21 mouse cellular contexts compared by ENCODE assay signal in genomic region chr6:136407608-136408192, GRCm38 (mm10). TPM values are rescaled to one million over a fixed set of nuclear protein-coding genes. Genes with fewer than 3 reads are reported as not detected.
A peak's percentile ranks its signal among the peaks of the same experiment; 100 is the strongest.
DNase-seq lines count a peak whose midpoint lies in the region; ATAC-seq and TF ChIP-seq lines count a peak whose summit lies in the region.
"Had no signal": no experiment of that assay in that cellular context is flagged by ENCODE, and none has a peak within 500 bp of the region (broad histone marks: within the 10 kb centered on the region; RNA-seq: fewer than 3 reads in every experiment).

No protein-coding gene starts in this region.

- 0 out of 2 replicates have a peak overlapping the region, but pooled peaks have one; percentile 33 for H3K27ac ChIP-seq in stomach, embryonic 14.5 days (ENCODE audit: low read length)
- H3K27ac ChIP-seq in forebrain, embryonic 16.5 days (ENCODE audit: low read length): no peak overlapping the region
- H3K27ac ChIP-seq: embryonic facial prominence, embryonic 12.5 days; forebrain, embryonic 10.5 days; hindbrain, embryonic 15.5 days; limb, embryonic 15.5 days; macrophage; midbrain, embryonic 13.5 days had no signal

- WGBS in lung, adult 2 months: 48% methylated on average over 2 of the region's 2 CpGs
- WGBS in stomach, embryonic 14.5 days: 72% methylated on average over 2 of the region's 2 CpGs
- WGBS in forebrain, embryonic 16.5 days: 91% methylated on average over 2 of the region's 2 CpGs

- H3K9ac ChIP-seq in stomach, embryonic 14.5 days (replicated peaks; ENCODE audit: low read depth, low read length): no peak overlapping the region
- H3K9ac ChIP-seq in forebrain, embryonic 16.5 days (replicated peaks; ENCODE audit: low read depth, low read length): no peak overlapping the region
- H3K9ac ChIP-seq: embryonic facial prominence, embryonic 12.5 days; hindbrain, embryonic 15.5 days; limb, embryonic 15.5 days; midbrain, embryonic 13.5 days had no signal

- intact Hi-C loops in left cerebral cortex, postnatal 4 days (cut with DNase I): no loop called here

- no peaks in the 10 kb centered on the region for H3K27me3 ChIP-seq in stomach, embryonic 14.5 days (ENCODE audit: control insufficient read depth, insufficient read depth, low read length)
- H3K27me3 ChIP-seq in forebrain, embryonic 16.5 days (replicated peaks; ENCODE audit: control insufficient read depth, insufficient read depth, low read length): no peaks in the 10 kb centered on the region
- H3K27me3 ChIP-seq: embryonic facial prominence, embryonic 12.5 days; hindbrain, embryonic 15.5 days; limb, embryonic 15.5 days; midbrain, embryonic 13.5 days had no signal

- no peaks in the 10 kb centered on the region for H3K9me3 ChIP-seq in stomach, embryonic 14.5 days (ENCODE audit: control insufficient read depth, low read depth, low read length)
- no peaks in the 10 kb centered on the region for H3K9me3 ChIP-seq in forebrain, embryonic 16.5 days (ENCODE audit: control insufficient read depth, low read length)
- H3K9me3 ChIP-seq: embryonic facial prominence, embryonic 12.5 days; forebrain, embryonic 10.5 days; hindbrain, embryonic 15.5 days; limb, embryonic 15.5 days; midbrain, embryonic 13.5 days had no signal

- H3K36me3 ChIP-seq in stomach, embryonic 14.5 days (ENCODE audit: control insufficient read depth, insufficient read depth, low read length): no peaks in the 10 kb centered on the region
- no peaks in the 10 kb centered on the region for H3K36me3 ChIP-seq in forebrain, embryonic 16.5 days (ENCODE audit: control insufficient read depth, insufficient read depth)
- H3K36me3 ChIP-seq: embryonic facial prominence, embryonic 12.5 days; forebrain, embryonic 10.5 days; hindbrain, embryonic 15.5 days; limb, embryonic 15.5 days; midbrain, embryonic 13.5 days had no signal

- no peak for TF ChIP-seq POLR2A in lung, adult 2 months (IDR thresholded peaks at IDR 0.05; ENCODE audit: borderline replicate concordance, extremely low read depth, low read depth, low read length)

- no peak overlapping the region for H3K4me2 ChIP-seq in stomach, embryonic 14.5 days (replicated peaks; ENCODE audit: low read depth, low read length)
- H3K4me2 ChIP-seq in forebrain, embryonic 16.5 days (ENCODE audit: low read length): no peak overlapping the region
- H3K4me2 ChIP-seq: embryonic facial prominence, embryonic 12.5 days; hindbrain, embryonic 15.5 days; limb, embryonic 15.5 days; midbrain, embryonic 13.5 days had no signal

- H3K4me3 ChIP-seq in lung, adult 2 months (replicated peaks; ENCODE audit: extremely low read depth, low read depth, low read length): no peak overlapping the region
- H3K4me3 ChIP-seq in stomach, embryonic 14.5 days (ENCODE audit: low read depth, low read length): no peak overlapping the region
- no peak overlapping the region for H3K4me3 ChIP-seq in forebrain, embryonic 16.5 days (replicated peaks; ENCODE audit: low read length)
- H3K4me3 ChIP-seq: embryonic facial prominence, embryonic 12.5 days; forebrain, embryonic 10.5 days; hindbrain, embryonic 15.5 days; limb, embryonic 15.5 days; midbrain, embryonic 13.5 days had no signal

- ATAC-seq in stomach, embryonic 14.5 days (ENCODE audit: insufficient number of reproducible peaks, insufficient read depth, low FRiP score, low read depth): peak; percentile 91
- ATAC-seq in forebrain, embryonic 16.5 days: no peak
- ATAC-seq: midbrain, embryonic 13.5 days had no signal

- TF ChIP-seq CTCF in lung, adult 2 months (IDR thresholded peaks at IDR 0.05; ENCODE audit: insufficient read depth, low read length): no peak

- peak; percentile 12 for DNase-seq in adrenal gland, adult 8-10 months
- DNase-seq in adrenal gland, postnatal 4 days (ENCODE audit: low spot score in 2 of 2): no peak
- DNase-seq in adrenal gland, postnatal 36 days: peak; percentile 28 to 35
- peak; percentile 63 for DNase-seq in lung, adult 2 months
- no peak for DNase-seq in ovary, postnatal 36 days (ENCODE audit: low spot score)
- no peak for DNase-seq in left cerebral cortex, postnatal 4 days
- DNase-seq: cerebellum, adult 9-11 months; right cerebral cortex, postnatal 14 days; thymus, postnatal 4 days had no signal

- no peaks in the 10 kb centered on the region for H3K4me1 ChIP-seq in lung, adult 2 months (ENCODE audit: control insufficient read depth, insufficient read depth, low read length)
- no peaks in the 10 kb centered on the region for H3K4me1 ChIP-seq in stomach, embryonic 14.5 days (ENCODE audit: control insufficient read depth, insufficient read depth, low read length)
- H3K4me1 ChIP-seq in forebrain, embryonic 16.5 days (replicated peaks; ENCODE audit: control insufficient read depth, insufficient read depth, low read length): no peaks in the 10 kb centered on the region
- H3K4me1 ChIP-seq: embryonic facial prominence, embryonic 12.5 days; hindbrain, embryonic 15.5 days; limb, embryonic 15.5 days; midbrain, embryonic 13.5 days had no signal

RNA-seq across cellular contexts. Expression of gene E330021D16Rik, which starts 7.7 kb away (rescaled TPM):
- not detected for total RNA-seq in adrenal gland, adult 8-10 months (2022)
- total RNA-seq in adrenal gland, postnatal 4 days (2021): under 1 TPM in 1 of 2 experiments, not detected in 1; 0.73 TPM
- not detected for total RNA-seq in adrenal gland, postnatal 36 days (2021)
- polyA plus RNA-seq in lung, adult 2 months (2012; rRNA removed): 0.11 TPM in 1 of 2 replicates, not detected in the other
- polyA plus RNA-seq in stomach, embryonic 14.5 days (2014; fragmentation: Nextera tagmentation; extraction: Ambion mirVana): 0.36 TPM in 2 replicates
- not detected in 2 replicates for polyA plus RNA-seq in forebrain, embryonic 16.5 days (2015; fragmentation: Nextera tagmentation; extraction: Ambion mirVana)
- total RNA-seq in left cerebral cortex, postnatal 4 days (2021): not detected
- total RNA-seq: gastrocnemius, postnatal 4 days; layer of hippocampus, adult 18-20 months; left cerebral cortex, adult 8-10 months had no signal
- polyA plus RNA-seq: embryonic facial prominence, embryonic 12.5 days; forebrain, embryonic 10.5 days; heart, embryonic 16.5 days; hindbrain, embryonic 15.5 days; limb, embryonic 15.5 days; macrophage; midbrain, embryonic 13.5 days had no signal

Comparison
In these comparisons a context has a peak if more than half of its experiments do, and no peak if none do; other contexts are left out.
1. DNase-seq: peak in adrenal gland, adult 8-10 months (single experiment), adrenal gland, postnatal 36 days (2 of 2) and lung, adult 2 months (single experiment); none in adrenal gland, postnatal 4 days (0 of 2), ovary, postnatal 36 days (single experiment) and left cerebral cortex, postnatal 4 days (single experiment).